Mouse (Mus musculus): ENCODE data around the gene Gabrd.

The Gabrd gene

GRCm38 (mm10) chr4:155343415-155344298 is 54.3 kb downstream of the Gabrd start:
- no peak for DNase-seq (ENCODE audit: low read depth)

- DNase-seq (ENCODE audit: low read depth), result no peak
Observed at GRCm38 (mm10) chr4:155336284-155337050, 61.4 kb downstream of the Gabrd start.

Measured in fibroblast of lung, adult 2 months (primary cell).